Mouse (Mus musculus) midbrain, embryonic 13.5 days (tissue): ENCODE results near the gene Ddc. TPM values are rescaled to one million over a fixed set of nuclear protein-coding genes. Genes with fewer than 3 reads are reported as not detected.

Experiments used
- ATAC-seq: fragments of 200-750 bp; cut with Nextera tagmentation; 2 replicates; pipeline ENCODE4 v1.8.0; 2017; ENCODE audit warnings: mild to moderate bottlenecking, moderate TSS enrichment, moderate library complexity
- H3K27ac ChIP-seq: fragments of 300-500 bp; sonication (generic); 2 replicates; pipeline ENCODE4 v1.5.1; 2015; ENCODE audit warnings: inconsistent platforms, mild to moderate bottlenecking, moderate library complexity
- H3K27me3 ChIP-seq: fragments of 300-500 bp; sonication (generic); 2 replicates; pipeline ENCODE4 v1.6.1; 2015; ENCODE audit warnings: mild to moderate bottlenecking, inconsistent platforms
- H3K36me3 ChIP-seq: fragments of 300-500 bp; sonication (generic); 2 replicates; pipeline ENCODE4 v1.6.1; 2015; ENCODE audit warnings: mild to moderate bottlenecking, inconsistent platforms
- H3K4me1 ChIP-seq: fragments of 300-500 bp; sonication (generic); replicated peaks from 2 replicates; pipeline ENCODE4 v1.6.1; 2015; ENCODE audit warnings: inconsistent platforms
- H3K4me2 ChIP-seq: fragments of 300-500 bp; sonication (generic); replicated peaks from 2 replicates; pipeline ENCODE4 v1.6.1; 2015; ENCODE audit warnings: moderate library complexity, mild to moderate bottlenecking, inconsistent platforms
- H3K4me3 ChIP-seq: fragments of 300-500 bp; sonication (generic); replicated peaks from 2 replicates; pipeline ENCODE4 v1.5.1; 2015; ENCODE audit warnings: mild to moderate bottlenecking, inconsistent platforms
- H3K9ac ChIP-seq: fragments of 300-500 bp; sonication (generic); replicated peaks from 2 replicates; pipeline ENCODE4 v1.6.1; 2015; ENCODE audit warnings: mild to moderate bottlenecking, inconsistent platforms
- H3K9me3 ChIP-seq: fragments of 300-500 bp; sonication (generic); 2 replicates; pipeline ENCODE4 v1.6.1; 2016; ENCODE audit warnings: mild to moderate bottlenecking, inconsistent platforms
- WGBS: fragments of 180-500 bp; shearing (Covaris S2); methylation state at CpG from one replicate; pipeline ENCODE4 v1.1.7; 2015; 5-methylcytosine and 5-hydroxymethylcytosine counted together
- polyA plus RNA-seq: library from polyadenylated mRNA; unstranded; fragments of >200 nt; fragmentation: Nextera tagmentation; extraction: Ambion mirVana; gene quantifications from 2 replicates; pipeline ENCODE4 v1.2.1, GENCODE M21; 2015

Gene Ddc
- polyA plus RNA-seq, 1 experiment from 2014 or later: 43.0 TPM

- WGBS: 26% methylated on average over 5 of the region's 5 CpGs
- H3K9me3 ChIP-seq: no peaks in the 10 kb centered on the region
- H3K27me3 ChIP-seq: 0 out of 2 replicates have a peak, but pooled peaks cover 2% of the 10 kb centered on the region
- H3K27ac ChIP-seq: no peak overlapping the region
- no peak overlapping the region for H3K4me2 ChIP-seq
- H3K4me3 ChIP-seq: no peak overlapping the region
- no peak overlapping the region for H3K9ac ChIP-seq
- H3K36me3 ChIP-seq: no peaks in the 10 kb centered on the region
- no peak for ATAC-seq
- peaks cover 43% of the 10 kb centered on the region for H3K4me1 ChIP-seq
Observed at GRCm38 (mm10) chr11:11871197-11871813, 26.6 kb downstream of the Ddc start.

- peak; percentile 96 for ATAC-seq
- H3K36me3 ChIP-seq: no peaks in the 10 kb centered on the region
- H3K27ac ChIP-seq: peak overlapping the region; percentile 92
- WGBS: 2% methylated on average over 14 of the region's 14 CpGs
- peak overlapping the region; percentile 20 for H3K4me3 ChIP-seq
- peak overlapping the region; percentile 64 for H3K9ac ChIP-seq
- H3K27me3 ChIP-seq: no peaks in the 10 kb centered on the region
- H3K4me1 ChIP-seq: peaks cover 34% of the 10 kb centered on the region
- peak overlapping the region; percentile 47 for H3K4me2 ChIP-seq
- no peaks in the 10 kb centered on the region for H3K9me3 ChIP-seq
Observed at GRCm38 (mm10) chr11:11867971-11868481, 29.9 kb downstream of the Ddc start.

GRCm38 (mm10) chr11:11866696-11867095 lies 31.2 kb downstream of the Ddc start:
- H3K4me3 ChIP-seq: no peak overlapping the region
- no peak for ATAC-seq
- peak overlapping the region; percentile 92; the same call in 1 of the 2 replicates for H3K27ac ChIP-seq
- H3K4me1 ChIP-seq: peaks cover 23% of the 10 kb centered on the region
- WGBS: 89% methylated on average over 5 of the region's 5 CpGs
- no peaks in the 10 kb centered on the region for H3K9me3 ChIP-seq
- H3K9ac ChIP-seq: no peak overlapping the region
- H3K27me3 ChIP-seq: no peaks in the 10 kb centered on the region
- no peak overlapping the region for H3K4me2 ChIP-seq
- no peaks in the 10 kb centered on the region for H3K36me3 ChIP-seq

- no peaks in the 10 kb centered on the region for H3K36me3 ChIP-seq
- H3K4me1 ChIP-seq: peaks cover 16% of the 10 kb centered on the region
- no peak overlapping the region for H3K4me2 ChIP-seq
- no peak for ATAC-seq
- H3K27ac ChIP-seq: no peak overlapping the region
- no peak overlapping the region for H3K9ac ChIP-seq
- 66% methylated on average over 2 of the region's 2 CpGs for WGBS
- H3K27me3 ChIP-seq: no peaks in the 10 kb centered on the region
- no peak overlapping the region for H3K4me3 ChIP-seq
- no peaks in the 10 kb centered on the region for H3K9me3 ChIP-seq
Observed at GRCm38 (mm10) chr11:11865128-11865527, 32.8 kb downstream of the Ddc start.

GRCm38 (mm10) chr11:11864446-11865101 lies 33.4 kb downstream of the Ddc start:
- no peak overlapping the region for H3K9ac ChIP-seq
- no peak overlapping the region for H3K4me3 ChIP-seq
- no peaks in the 10 kb centered on the region for H3K27me3 ChIP-seq
- no peaks in the 10 kb centered on the region for H3K9me3 ChIP-seq
- H3K27ac ChIP-seq: no peak overlapping the region
- no peak overlapping the region for H3K4me2 ChIP-seq
- WGBS: 75% methylated on average over 8 of the region's 8 CpGs
- H3K4me1 ChIP-seq: peaks cover 16% of the 10 kb centered on the region
- ATAC-seq: no peak
- H3K36me3 ChIP-seq: no peaks in the 10 kb centered on the region

GRCm38 (mm10) chr11:11862502-11862901 lies 35.4 kb downstream of the Ddc start:
- H3K9ac ChIP-seq: no peak overlapping the region
- H3K4me1 ChIP-seq: peaks cover 4% of the 10 kb centered on the region; the same call in 1 of the 2 replicates
- no peaks in the 10 kb centered on the region for H3K9me3 ChIP-seq
- no peaks in the 10 kb centered on the region for H3K36me3 ChIP-seq
- no peak for ATAC-seq
- no peaks in the 10 kb centered on the region for H3K27me3 ChIP-seq
- no peak overlapping the region for H3K27ac ChIP-seq
- no peak overlapping the region for H3K4me2 ChIP-seq
- no peak overlapping the region for H3K4me3 ChIP-seq
- 80% methylated on average over 1 of the region's 1 CpGs for WGBS

- no peak overlapping the region for H3K4me2 ChIP-seq
- H3K4me1 ChIP-seq: peaks cover 18% of the 10 kb centered on the region
- no peak overlapping the region for H3K27ac ChIP-seq
- no peaks in the 10 kb centered on the region for H3K9me3 ChIP-seq
- 98% methylated on average over 3 of the region's 3 CpGs for WGBS
- no peaks in the 10 kb centered on the region for H3K36me3 ChIP-seq
- no peak for ATAC-seq
- H3K27me3 ChIP-seq: no peaks in the 10 kb centered on the region
- no peak overlapping the region for H3K4me3 ChIP-seq
- no peak overlapping the region for H3K9ac ChIP-seq
Observed at GRCm38 (mm10) chr11:11856959-11857358, 41.0 kb downstream of the Ddc start.

GRCm38 (mm10) chr11:11855685-11856131 lies 42.2 kb downstream of the Ddc start:
- H3K27me3 ChIP-seq: no peaks in the 10 kb centered on the region
- no peaks in the 10 kb centered on the region for H3K36me3 ChIP-seq
- H3K4me3 ChIP-seq: no peak overlapping the region
- WGBS: 32% methylated on average over 11 of the region's 11 CpGs
- H3K4me1 ChIP-seq: peaks cover 24% of the 10 kb centered on the region
- no peak overlapping the region for H3K9ac ChIP-seq
- no peak overlapping the region for H3K4me2 ChIP-seq
- H3K27ac ChIP-seq: peak overlapping the region; percentile 69
- no peaks in the 10 kb centered on the region for H3K9me3 ChIP-seq
- peak; percentile 25; the same call in 1 of the 2 replicates for ATAC-seq

- no peaks in the 10 kb centered on the region for H3K9me3 ChIP-seq
Observed at GRCm38 (mm10) chr11:11855061-11855672, 42.8 kb downstream of the Ddc start.

GRCm38 (mm10) chr11:11853731-11854461 lies 44.0 kb downstream of the Ddc start:
- H3K27ac ChIP-seq: no peak overlapping the region

More at GRCm38 (mm10) chr11:11855061-11855672, 42.8 kb downstream of the Ddc start:
- WGBS: 26% methylated on average over 6 of the region's 6 CpGs
- Histone ChIP-seq H3K4me2 (no peak overlapping the region), H3K27ac (peak overlapping the region; percentile 69), H3K27me3 (no peaks in the 10 kb centered on the region), H3K4me1 (peaks cover 29% of the 10 kb centered on the region), H3K4me3 (no peak overlapping the region), H3K9ac (no peak overlapping the region), H3K36me3 (no peaks in the 10 kb centered on the region)
- ATAC-seq: peak; percentile 80

GRCm38 (mm10) chr11:11851957-11852505 lies 45.9 kb downstream of the Ddc start:
- ATAC-seq: no peak
- H3K9me3 ChIP-seq: no peaks in the 10 kb centered on the region
- H3K4me3 ChIP-seq: no peak overlapping the region
- WGBS: 86% methylated on average over 6 of the region's 6 CpGs
- no peak overlapping the region for H3K9ac ChIP-seq
- H3K36me3 ChIP-seq: no peaks in the 10 kb centered on the region
- no peak overlapping the region for H3K4me2 ChIP-seq
- H3K27ac ChIP-seq: no peak overlapping the region; the same call in 1 of the 2 replicates
- H3K27me3 ChIP-seq: no peaks in the 10 kb centered on the region
- H3K4me1 ChIP-seq: peaks cover 36% of the 10 kb centered on the region

More at GRCm38 (mm10) chr11:11853731-11854461, 44.0 kb downstream of the Ddc start:
- peaks cover 36% of the 10 kb centered on the region for H3K4me1 ChIP-seq
- no peaks in the 10 kb centered on the region for H3K36me3 ChIP-seq
- no peaks in the 10 kb centered on the region for H3K9me3 ChIP-seq
- no peak overlapping the region for H3K4me3 ChIP-seq
- H3K9ac ChIP-seq: no peak overlapping the region
- H3K4me2 ChIP-seq: no peak overlapping the region
- no peak for ATAC-seq
- 68% methylated on average over 4 of the region's 4 CpGs for WGBS
- H3K27me3 ChIP-seq: no peaks in the 10 kb centered on the region
